In the genomic region with DNA sequence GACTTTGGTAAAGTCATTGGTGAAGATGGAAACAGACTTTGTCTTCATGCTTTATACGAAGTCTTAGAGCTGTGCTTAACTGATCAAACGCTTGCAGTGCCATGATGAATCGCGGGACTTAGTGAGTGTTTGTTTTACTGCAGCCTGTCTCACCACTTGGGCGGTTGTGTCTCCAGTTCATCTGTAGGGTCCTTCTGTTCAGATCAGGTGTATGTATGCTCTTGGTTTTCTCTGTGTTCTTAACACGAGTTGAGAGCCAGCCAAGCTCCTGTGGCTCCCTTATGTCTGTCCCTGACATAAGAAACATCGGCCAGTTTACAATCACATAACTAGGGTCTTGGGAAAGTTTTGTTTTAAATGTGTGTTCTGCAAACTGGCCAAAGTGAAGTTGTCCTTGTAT, we compare ENCODE assay signal across 21 mouse cellular contexts. TPM values are rescaled to one million over a fixed set of nuclear protein-coding genes. Genes with fewer than 3 reads are reported as not detected.
"Had no signal": no experiment of that assay in that cellular context is flagged by ENCODE, and none has a peak within 500 bp of the region (broad histone marks: within the 10 kb centered on the region; RNA-seq: fewer than 3 reads in every experiment).

No protein-coding gene starts in this region.

- H3K9me3 ChIP-seq: limb, embryonic 10.5 days; limb, embryonic 13.5 days; liver, embryonic 12.5 days; liver, embryonic 15.5 days; lung, embryonic 15.5 days; midbrain, embryonic 10.5 days; midbrain, embryonic 13.5 days had no signal

- ATAC-seq: liver, embryonic 12.5 days; midbrain, embryonic 13.5 days; midbrain, embryonic 16.5 days had no signal

- H3K9ac ChIP-seq: limb, embryonic 13.5 days; liver, embryonic 12.5 days; liver, embryonic 15.5 days; lung, embryonic 15.5 days; midbrain, embryonic 13.5 days had no signal

- H3K4me3 ChIP-seq: layer of hippocampus, adult 2 months; limb, embryonic 10.5 days; limb, embryonic 13.5 days; liver, embryonic 12.5 days; liver, embryonic 15.5 days; lung, embryonic 15.5 days; megakaryocyte, embryonic 14.5 days; midbrain, embryonic 10.5 days; midbrain, embryonic 13.5 days had no signal

- H3K4me2 ChIP-seq: limb, embryonic 13.5 days; liver, embryonic 12.5 days; liver, embryonic 15.5 days; lung, embryonic 15.5 days; midbrain, embryonic 13.5 days had no signal

- H3K36me3 ChIP-seq: limb, embryonic 10.5 days; limb, embryonic 13.5 days; liver, embryonic 12.5 days; liver, embryonic 15.5 days; lung, embryonic 15.5 days; midbrain, embryonic 10.5 days; midbrain, embryonic 13.5 days had no signal

- H3K27ac ChIP-seq: layer of hippocampus, adult 2 months; limb, embryonic 10.5 days; limb, embryonic 13.5 days; liver, embryonic 12.5 days; liver, embryonic 15.5 days; lung, embryonic 15.5 days; midbrain, embryonic 10.5 days; midbrain, embryonic 13.5 days; stomach, postnatal 0 days had no signal

- DNase-seq: kidney, postnatal 25 days; layer of hippocampus, adult 9-11 months; liver; lung, adult 18-20 months; lung, postnatal 10 days; lung, postnatal 36 days; thymus, adult 2 months; thymus, postnatal 14 days; thymus, postnatal 4 days had no signal

RNA-seq across cellular contexts. Expression of gene Rbm20, which starts 2.9 kb away (rescaled TPM):
- total RNA-seq: monocyte, adult 5-6 weeks had no signal
